Mouse (Mus musculus) adrenal gland, adult 18-20 months (tissue): ENCODE measurements at regions not wholly inside any gene's neighbourhood (a gene's known extent, or its start where the extent isn't known, plus 50 kb on each side); places are given as distances from the start of the nearest gene placed in this dataset.

Experiments
- DNase-seq, 2 experiments: peaks; one replicate each; pipeline ENCODE4 v3.0.0; 2021 to 2022; ENCODE audit warnings: low spot score in 2 of 2

DNA sequence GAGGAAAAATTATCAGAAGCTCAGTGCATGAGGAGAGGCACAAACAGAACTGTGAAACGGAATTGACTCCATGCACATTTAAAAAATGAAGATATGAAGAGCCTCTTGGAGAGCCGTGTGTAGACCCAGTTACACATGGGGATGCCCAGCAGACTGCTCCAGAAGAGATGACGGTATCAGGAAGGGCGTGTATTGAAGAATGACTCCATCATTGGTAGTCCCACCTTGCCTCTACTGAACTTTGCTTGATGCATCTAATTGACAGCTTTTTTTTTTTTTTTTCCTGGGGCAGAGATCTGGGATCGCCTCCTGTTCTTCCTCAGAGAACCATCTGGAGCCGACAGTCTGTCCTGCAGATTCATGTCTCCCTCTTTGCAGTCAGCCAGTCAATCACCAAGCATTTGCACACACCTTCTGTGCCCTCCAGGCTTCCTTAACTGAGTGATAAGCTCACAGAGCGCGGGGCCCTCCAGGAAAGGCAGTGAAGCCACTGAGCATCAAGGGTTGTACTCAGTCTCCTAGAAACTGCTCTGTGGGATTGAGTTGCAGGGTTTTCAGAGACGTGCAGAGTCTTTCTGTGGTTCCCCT lies 57.6 kb upstream of the D1Pas1 start:
- no peak for DNase-seq

DNA sequence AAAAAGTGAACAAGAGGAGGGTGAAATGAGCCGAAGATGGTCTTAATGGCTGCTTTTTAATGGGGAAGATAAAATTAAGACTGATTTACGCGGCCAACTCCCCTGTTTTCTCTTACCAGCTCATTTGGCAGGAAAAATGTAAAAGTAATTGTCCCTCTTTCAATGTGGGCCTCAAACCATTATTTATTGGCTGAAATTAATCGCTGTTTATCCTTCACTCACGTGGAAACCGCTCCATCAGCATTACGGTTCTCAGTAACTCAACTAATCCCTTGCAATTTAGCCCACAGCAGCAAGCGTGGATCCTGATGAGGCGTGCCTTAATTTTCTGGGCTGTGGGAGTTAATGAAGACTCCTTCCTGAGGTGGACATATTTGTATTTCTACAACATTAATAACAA lies 58.1 kb upstream of the D1Pas1 start:
- no peak for DNase-seq

DNA sequence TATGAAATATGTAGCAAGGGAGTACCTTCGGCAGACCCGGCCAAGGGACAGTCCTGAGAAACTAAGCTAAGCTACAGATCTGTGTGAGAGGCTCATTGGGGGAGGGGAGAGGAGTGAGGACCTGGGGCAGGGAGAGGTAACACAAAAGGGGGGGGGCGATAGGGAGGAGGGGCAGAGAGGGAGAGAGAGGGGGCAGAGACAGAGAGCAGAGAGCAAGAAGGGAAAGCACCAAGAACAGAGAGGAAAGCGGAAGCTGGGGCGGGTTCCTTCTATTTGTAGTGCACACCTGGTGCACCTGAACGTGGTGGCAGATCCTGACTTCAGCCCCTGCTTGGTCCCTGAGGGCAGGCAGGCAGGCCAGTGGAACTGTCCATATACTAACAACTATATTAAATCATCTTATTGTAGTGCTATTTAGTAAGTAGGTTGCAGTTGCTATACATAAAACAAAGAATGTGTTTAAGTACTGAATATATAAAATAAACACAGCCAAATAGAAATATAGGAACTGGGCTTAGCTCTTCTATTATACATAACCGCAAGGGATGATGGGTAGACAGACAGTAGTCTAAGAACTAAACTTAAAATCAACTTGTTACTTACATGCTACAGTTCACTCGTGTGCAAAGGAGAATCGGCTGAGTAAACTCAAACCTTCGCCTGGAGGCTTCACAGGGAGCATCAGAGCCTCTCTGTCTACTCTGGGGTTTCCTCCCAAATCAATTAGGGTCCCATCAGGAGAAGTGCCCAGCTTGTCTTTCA lies 59.6 kb upstream of the D1Pas1 start:
- DNase-seq: no peak

DNA sequence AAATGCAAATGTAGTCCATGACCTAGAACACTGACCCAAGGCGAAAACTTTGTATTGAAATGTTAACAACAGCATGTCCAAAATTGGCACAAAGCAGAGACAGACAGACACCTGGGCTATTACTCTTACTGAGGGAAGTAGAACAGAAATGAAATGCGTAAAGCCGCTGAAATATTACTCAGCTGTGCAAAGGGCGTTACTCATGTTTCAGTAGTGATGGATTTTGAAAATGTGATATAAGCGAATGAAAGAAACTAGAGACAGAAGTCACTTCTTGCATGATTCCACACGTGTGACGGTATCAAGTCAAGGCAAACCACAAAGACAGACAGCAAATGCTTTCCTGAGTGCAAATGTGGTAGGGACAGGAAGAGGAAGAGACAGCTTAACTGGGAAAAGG lies 61.3 kb upstream of the D1Pas1 start:
- no peak for DNase-seq

DNA sequence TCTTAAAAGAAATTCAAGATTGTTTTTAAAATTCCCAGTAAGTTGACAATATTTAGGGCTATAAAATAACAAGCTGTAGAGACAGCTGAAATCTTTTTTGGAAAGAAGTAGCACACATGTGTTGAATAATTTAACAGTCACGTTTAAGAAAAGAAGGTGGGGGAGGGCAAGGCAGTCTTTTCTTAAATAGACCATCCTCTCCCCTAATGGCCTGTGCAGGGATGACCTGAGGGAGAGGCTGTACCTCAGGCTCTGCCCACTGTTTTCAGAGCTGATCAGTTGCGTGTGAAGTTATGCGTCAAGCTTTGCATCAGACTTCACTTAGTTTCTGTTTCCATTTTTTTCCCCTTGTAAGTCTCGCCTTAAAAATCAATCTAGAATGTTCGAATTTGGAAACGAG lies 65.7 kb upstream of the D1Pas1 start:
- no peak for DNase-seq

DNA sequence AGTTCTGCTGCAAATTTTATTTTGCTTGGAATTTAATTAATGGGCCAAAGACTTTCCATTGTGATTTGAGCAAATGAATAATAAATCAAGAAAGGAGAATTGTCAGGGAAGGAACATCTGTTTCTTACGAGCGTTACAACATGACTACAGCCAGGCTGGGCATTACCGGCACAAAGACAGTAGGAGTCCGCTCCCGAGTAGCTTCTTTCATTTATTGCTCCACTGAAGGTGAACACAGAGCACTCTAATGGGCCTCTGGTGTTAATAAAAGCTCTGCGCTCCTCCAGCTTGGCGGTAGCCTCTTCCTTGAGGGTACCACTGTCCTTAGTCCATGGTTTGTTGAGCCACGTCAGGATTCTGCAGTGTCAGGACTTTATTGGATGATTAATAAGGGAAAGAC lies 69.0 kb upstream of the D1Pas1 start:
- DNase-seq: no peak

DNA sequence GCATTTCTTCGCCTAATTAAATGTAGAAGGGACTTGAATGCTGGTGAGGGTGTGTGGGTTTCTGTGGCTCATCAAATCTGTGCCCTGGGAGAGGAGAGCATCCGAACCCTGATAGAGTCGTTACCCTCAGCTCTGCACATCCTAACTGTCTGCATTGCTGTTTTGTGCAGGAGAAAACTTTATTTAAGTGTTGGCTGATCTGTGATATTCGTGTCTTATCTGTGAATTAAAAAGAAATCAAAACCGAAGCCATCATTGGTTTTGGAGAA lies 77.7 kb upstream of the D1Pas1 start:
- DNase-seq: no peak

DNA sequence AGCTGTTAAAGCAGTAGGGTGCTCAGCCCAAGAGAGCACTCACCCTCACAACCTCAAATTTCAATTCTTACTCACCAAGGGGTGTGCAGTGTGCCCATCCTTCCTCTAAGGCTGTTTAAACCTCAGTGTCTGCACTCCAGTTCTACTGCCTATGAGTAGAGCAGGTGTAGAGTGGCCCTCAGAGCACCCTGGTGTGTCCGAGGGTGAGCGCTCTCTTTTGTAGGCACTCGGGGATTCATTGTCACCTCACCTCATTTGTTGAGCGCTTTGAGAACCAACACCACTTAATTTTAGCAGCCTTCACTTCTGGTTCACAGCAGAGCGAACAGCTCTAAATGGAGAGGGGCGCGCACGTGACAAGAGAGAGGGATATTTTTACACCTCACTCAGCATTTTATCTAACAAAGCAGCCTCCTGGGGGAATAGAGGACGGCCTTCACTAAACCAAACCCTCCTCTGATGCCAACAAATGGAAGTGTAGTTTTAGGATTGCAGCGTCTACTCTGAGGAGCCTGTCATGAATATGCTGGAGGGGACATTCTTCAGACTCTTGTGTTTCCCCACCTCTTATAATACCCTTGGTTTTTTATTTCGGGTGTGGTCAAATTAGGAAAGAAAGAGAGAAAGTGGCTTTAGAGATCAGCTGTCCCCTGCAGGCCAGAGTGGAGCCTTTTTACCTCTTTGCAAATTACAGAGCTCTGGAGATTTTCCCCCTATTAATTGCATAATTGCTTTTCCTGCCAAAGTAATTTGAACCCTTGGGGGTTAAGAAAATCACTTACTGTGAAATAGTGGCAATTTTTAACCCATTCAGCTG lies 78.2 kb upstream of the D1Pas1 start:
- no peak for DNase-seq

DNA sequence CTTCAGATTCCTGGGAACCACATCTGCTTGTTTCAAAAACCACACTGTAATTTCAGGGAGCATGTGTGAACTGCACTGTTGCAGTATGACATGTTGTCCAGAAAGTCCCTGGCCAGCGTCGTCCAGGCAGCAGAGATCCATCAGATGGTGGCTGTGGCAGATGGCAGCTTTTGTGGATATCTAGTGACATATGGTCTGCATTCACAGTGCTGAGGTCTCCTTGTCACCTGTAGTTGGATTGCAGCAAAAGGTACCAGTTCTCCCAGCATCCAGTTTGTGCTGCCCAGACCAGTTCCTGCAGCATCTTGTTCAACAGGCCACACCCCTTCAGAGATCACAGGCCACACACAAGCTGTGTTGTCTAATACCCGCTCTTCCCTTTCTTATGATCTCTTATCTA lies 80.1 kb upstream of the D1Pas1 start:
- DNase-seq: no peak

DNA sequence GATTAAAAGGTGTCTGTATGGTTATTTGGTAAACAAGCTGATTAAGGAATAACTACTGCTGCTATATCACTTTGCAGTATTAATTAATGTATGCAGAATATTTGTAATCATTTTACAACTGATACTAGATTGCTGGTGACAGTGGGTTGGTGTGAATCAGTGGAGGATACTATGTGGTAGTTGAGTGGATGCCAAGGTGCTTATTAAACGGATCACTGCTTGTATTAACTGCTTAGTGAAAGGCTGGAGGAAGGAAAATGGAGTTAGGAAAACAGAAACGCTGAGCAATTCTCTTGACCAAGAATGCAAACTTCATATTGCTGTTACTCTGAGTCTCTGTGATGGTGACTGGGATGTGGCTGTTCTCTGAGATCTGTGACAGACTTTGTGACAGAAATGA lies 86.8 kb upstream of the D1Pas1 start:
- DNase-seq: no peak

DNA sequence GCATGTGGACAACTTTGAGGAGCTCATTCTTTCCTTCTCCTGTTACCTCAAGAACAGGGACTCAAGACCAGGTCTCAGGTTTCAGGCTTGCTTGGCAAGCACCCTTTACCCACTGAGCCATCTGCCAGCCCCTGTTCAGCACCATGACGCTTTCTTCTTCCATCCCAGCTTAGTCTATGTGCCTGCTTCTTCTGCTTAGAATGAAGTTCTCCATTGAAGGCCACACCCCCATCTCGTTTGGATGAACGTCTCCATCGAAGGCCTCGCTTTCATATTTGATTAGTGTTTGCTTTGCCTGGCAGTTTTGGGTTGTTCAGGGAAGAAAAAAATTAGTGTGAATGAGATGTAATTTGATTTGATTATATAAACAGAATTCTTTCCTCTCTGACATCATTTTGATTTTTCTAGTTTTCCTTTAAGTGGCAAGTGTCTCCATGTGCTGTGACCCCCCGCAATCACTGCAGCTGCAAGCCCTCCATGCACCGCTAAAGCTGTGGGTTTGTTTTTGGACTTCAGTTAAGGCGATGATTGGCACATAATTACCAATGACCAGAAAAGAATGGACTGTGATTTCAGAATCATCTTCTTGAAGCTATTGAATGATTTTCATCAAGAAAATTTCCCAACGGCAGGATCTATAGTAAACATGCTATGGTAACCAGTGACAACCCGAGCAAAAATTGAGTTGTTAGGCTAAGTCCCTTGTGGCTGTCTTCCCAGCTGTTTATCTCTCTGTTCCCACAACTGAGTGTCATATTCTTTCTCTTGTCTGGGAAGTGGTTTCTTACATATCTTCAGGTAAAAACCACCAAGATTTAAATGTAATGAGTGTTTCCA lies 106.4 kb upstream of the D1Pas1 start:
- no peak for DNase-seq

DNA sequence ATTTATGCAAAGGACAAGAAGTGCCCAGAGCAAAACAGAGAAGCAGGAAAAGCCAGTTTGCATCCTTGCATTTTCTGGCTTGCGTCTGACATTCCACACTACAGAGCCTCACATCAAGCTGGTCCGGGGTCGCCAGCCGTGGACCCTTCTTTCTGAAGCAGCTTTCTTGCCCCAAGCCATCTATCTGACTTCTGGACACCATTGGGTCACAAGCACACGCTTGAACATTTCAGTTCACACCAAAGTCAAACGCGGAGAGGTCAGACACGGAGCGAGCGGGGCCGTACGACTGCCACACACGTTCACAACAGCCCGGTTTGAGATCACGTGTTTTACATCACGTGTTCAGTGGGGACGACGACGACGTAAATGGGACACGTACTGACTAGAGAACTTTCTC lies 108.9 kb upstream of the D1Pas1 start:
- DNase-seq: no peak

DNA sequence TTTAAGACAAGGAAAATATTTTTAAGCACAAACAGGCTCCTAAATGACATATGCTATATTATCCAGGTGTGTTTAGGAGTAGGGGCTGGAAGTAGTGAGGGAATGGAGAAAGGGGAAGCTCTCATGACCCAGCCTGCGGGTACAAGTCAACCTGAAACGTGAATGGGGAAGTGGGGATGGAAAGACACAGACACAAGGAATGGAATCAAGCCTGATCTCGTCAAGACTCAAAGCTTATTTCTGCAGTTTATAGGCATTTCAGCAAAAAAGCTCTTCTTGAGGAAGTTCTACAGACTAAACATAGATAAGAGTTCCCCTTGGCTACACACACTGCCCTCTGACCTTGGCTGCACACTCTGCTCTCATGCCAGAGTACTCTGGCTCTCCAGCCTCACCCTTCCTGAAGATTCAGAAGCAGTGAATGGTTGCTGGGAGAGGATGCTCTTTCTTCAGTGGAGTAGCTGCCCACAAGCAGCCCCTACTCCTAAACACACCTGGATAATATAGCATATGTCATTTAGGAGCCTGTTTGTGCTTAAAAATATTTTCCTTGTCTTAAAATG lies 106.4 kb upstream of the Rrp15 start:
- DNase-seq: no peak

DNA sequence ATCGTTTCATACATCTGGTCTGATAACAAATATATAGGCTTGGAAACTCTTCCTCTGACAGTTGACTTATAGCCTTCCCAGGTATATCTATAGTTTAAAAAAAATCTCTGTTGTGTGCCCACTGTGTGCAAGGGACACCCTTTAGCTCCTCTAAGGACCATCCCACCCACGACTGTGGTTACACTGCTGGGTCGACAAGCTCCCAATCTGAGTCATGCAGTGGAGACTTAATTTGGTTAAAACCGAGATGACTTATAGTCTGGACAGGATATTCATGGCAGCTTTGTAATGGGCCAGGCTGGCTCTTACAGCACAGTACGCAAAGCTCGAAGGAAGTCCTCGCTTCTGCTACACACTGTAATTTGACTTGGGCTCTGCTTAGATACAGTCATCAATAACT lies 96.1 kb upstream of the Rrp15 start:
- DNase-seq: no peak

DNA sequence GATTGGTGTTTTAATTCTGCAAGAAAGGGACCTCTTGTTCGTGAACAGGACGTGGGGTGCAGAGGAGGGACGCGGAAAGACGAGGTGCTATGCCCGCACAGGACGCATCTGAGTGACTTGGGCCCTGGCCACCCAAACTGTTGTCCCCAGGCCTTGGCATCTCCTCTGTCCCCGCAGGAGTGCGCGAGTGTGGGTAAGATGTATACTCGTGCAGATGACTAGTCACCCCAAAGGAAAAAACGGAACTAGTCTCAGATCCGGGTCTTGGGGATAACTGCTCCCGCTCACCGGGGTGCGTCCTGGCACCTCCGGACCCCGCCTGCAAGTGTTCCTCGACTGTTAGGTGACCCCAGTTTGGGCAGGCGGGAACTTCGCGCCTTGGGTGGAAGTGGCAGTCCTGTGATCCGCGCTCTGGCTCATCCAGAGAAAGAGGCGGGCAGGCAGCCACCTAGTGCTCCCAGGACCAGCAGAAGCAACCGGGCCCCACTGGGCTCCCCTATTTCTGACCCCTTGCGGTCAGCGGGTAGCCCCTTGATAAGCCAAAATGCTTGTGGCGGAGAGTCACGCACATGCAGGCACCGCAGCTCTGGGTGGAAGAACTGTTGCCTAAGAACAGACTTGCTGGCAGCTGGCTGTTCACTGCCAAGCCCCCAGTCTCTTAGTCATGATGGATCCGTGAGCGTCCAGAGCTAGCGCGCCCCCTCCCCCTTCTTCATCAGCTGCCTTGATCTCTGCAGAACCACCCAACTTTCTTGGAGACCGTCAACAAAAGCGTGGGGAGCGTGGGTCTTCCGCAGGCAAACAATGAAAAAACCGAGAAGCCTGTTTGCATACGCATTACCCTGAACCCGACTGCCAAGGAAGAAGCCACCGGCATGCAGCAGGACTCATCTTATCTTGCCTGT lies 85.0 kb upstream of the Rrp15 start:
- peak in 1 of 2 experiments; percentile 8 for DNase-seq

DNA sequence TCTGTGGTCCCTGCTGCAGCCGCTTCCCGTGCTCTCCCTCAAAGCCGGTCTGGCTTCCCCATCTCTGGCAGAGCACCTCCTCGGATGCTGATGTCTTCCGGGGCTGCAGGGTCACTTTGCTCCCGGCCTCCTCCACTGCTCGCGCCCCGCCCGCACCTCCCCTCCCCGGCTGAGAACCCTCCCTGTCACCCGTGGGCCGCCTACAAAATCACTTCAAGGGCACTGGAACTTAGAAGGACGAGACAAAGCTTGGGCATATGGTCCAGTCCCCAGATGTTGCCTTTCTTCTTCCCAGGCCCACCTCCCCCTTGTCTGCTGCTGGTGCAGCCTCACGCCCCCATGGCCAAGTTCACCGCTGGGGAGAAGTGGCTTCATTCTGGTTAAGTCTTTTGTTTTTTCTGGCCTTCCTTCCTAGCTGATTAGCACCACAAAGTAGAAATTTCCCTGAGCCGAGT lies 84.3 kb upstream of the Rrp15 start:
- DNase-seq: peak in 1 of 2 experiments; percentile 2

DNA sequence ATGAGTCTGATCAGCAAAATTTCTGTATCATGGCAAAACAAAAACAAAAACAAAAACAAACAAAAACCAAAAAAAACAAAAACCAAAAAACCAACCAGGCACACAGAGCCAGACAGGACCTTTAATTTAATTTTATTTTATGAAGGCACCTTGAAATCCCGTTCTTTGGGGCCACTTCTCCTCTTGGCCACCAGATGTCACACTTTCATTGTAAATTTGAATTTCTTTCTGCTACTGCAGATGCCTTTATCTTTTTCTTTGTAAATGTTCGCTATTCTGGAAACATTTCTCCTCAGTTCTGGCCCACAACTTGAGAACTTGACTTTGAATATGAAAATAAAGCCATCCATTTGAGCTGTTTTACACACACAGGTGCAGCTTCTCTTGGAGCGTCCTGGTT lies 78.6 kb upstream of the Rrp15 start:
- peak in 1 of 2 experiments; percentile 6 for DNase-seq

DNA sequence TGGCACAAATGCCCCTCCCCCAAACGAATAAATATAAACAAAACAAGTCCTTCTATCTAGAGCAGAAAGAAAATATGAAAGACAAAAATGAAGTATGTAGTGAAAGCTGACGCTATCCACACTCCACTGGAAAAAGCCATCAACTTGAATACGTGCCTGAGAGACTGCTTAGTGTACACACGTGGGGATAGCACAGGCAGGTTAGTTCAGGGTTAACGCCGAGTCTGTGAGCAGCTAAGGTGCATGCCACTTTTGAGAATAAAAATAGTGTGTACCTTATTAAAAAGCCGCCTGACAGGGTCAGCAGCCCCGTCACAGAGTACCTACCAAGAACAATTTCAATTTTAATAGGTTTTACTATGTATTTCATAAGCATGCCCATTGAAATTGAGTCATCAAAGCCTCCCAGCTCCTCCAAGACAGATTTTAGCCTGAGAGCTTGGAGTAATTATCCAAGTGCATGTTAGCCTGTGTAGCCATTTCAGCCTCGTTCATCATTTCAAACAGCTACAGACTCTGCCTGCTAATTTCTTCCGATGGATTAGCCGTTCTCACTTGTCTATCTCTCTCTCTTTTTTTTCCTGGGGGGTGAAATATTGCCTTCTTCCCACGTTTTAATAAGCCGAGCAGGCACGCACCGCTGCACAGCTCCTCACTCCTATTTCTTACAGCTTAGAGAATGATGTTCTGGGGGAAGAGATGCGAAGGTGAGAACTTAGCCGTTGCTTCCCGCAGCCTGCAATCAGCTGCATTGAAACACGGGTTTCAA lies 59.2 kb upstream of the Rrp15 start:
- no peak for DNase-seq

DNA sequence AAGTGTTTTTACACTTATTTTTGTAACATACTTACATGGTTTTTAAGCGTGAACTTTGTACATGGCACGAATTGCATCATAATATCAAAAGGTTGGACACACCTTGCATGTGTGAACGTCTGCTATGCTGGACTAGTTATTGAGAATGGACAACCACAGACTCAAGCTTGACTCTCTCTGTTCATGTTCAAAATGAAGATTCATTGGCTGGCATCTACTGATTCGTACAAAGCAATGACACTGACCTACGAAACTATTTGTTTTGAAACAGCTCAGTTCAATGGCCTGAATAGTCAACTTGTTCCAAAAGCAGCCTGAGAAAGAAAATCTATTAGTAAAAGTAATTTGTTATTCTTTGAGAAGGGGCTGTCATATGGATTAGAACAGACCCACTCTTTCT lies 55.3 kb upstream of the Rrp15 start:
- DNase-seq: no peak
